Mouse (Mus musculus) midbrain, embryonic 16.5 days (tissue): Measurements from ENCODE around the gene Ddias. TPM values are rescaled to one million over a fixed set of nuclear protein-coding genes. Genes with fewer than 3 reads are reported as not detected.

Experiments
- ATAC-seq: fragments of 200-750 bp; cut with Nextera tagmentation; 2 replicates; pipeline ENCODE4 v1.8.0; 2017; ENCODE audit warnings: moderate TSS enrichment
- H3K27ac ChIP-seq: fragments of 300-500 bp; sonication (generic); 2 replicates; pipeline ENCODE4 v1.5.1; 2014; ENCODE audit warnings: mild to moderate bottlenecking, low read length, mixed read lengths
- H3K27me3 ChIP-seq: fragments of 300-500 bp; sonication (generic); 2 replicates; pipeline ENCODE4 v1.6.1; 2014; ENCODE audit warnings: low read depth, low read length, mixed read lengths; ENCODE audit not compliant: control insufficient read depth, insufficient read depth
- H3K36me3 ChIP-seq: fragments of 300-500 bp; sonication (generic); 2 replicates; pipeline ENCODE4 v1.6.1; 2014; ENCODE audit warnings: mild to moderate bottlenecking, low read length, moderate library complexity, mixed read lengths; ENCODE audit not compliant: control insufficient read depth, insufficient read depth
- H3K4me1 ChIP-seq: fragments of 300-500 bp; sonication (generic); 2 replicates; pipeline ENCODE4 v1.6.1; 2014; ENCODE audit warnings: mild to moderate bottlenecking, low read length, mixed read lengths; ENCODE audit not compliant: control insufficient read depth, insufficient read depth
- H3K4me2 ChIP-seq: fragments of 300-500 bp; sonication (generic); 2 replicates; pipeline ENCODE4 v1.6.1; 2014; ENCODE audit warnings: mild to moderate bottlenecking, low read length, mixed read lengths
- H3K4me3 ChIP-seq: fragments of 300-500 bp; sonication (generic); 2 replicates; pipeline ENCODE4 v1.5.1; 2014; ENCODE audit warnings: low read depth, mild to moderate bottlenecking, low read length, moderate library complexity, mixed read lengths
- H3K9ac ChIP-seq: fragments of 300-500 bp; sonication (generic); 2 replicates; pipeline ENCODE4 v1.6.1; 2014; ENCODE audit warnings: low read depth, low read length, mixed read lengths
- H3K9me3 ChIP-seq: fragments of 300-500 bp; sonication (generic); replicated peaks from 2 replicates; pipeline ENCODE4 v1.6.1; 2014; ENCODE audit warnings: mild to moderate bottlenecking, low read length, mixed read lengths; ENCODE audit not compliant: control insufficient read depth, poor library complexity, severe bottlenecking
- WGBS: fragments of 180-500 bp; shearing (Covaris S2); extraction: QIAGEN DNeasy Blood & Tissue Kit; methylation state at CpG from one replicate; pipeline ENCODE4 v1.1.7; 2014; 5-methylcytosine and 5-hydroxymethylcytosine counted together
- polyA plus RNA-seq: library from polyadenylated mRNA; unstranded; fragments of >200 nt; fragmentation: Nextera tagmentation; extraction: Ambion mirVana; gene quantifications from 2 replicates; pipeline ENCODE4 v1.2.1, GENCODE M21; 2015

Gene Ddias
- polyA plus RNA-seq, 1 experiment from 2014 or later, result 3.1 TPM

- Histone ChIP-seq H3K4me2 (no peak overlapping the region), H3K4me1 (no peaks in the 10 kb centered on the region), H3K9me3 (no peaks in the 10 kb centered on the region), H3K36me3 (no peaks in the 10 kb centered on the region), H3K27me3 (no peaks in the 10 kb centered on the region), H3K27ac (no peak overlapping the region), H3K9ac (no peak overlapping the region), H3K4me3 (no peak overlapping the region)
- 62% methylated on average over 1 of the region's 1 CpGs for WGBS
- no peak for ATAC-seq
Measured at GRCm38 (mm10) chr7:92890211-92890610, 16.2 kb upstream of the Ddias start.

- no peaks in the 10 kb centered on the region for H3K36me3 ChIP-seq
- no peaks in the 10 kb centered on the region for H3K4me1 ChIP-seq
- no peak overlapping the region for H3K4me3 ChIP-seq
- no peak overlapping the region for H3K27ac ChIP-seq
- ATAC-seq, result no peak
- H3K27me3 ChIP-seq, result no peaks in the 10 kb centered on the region
- 95% methylated on average over 5 of the region's 5 CpGs for WGBS
- no peak overlapping the region for H3K4me2 ChIP-seq
- no peaks in the 10 kb centered on the region for H3K9me3 ChIP-seq
- no peak overlapping the region for H3K9ac ChIP-seq
Measured at GRCm38 (mm10) chr7:92887230-92887629, 13.2 kb upstream of the Ddias start.

GRCm38 (mm10) chr7:92886801-92887200, 12.8 kb upstream of the Ddias start:
- no peak for ATAC-seq
- no peak overlapping the region for H3K27ac ChIP-seq
- WGBS, result 87% methylated on average over 7 of the region's 7 CpGs

GRCm38 (mm10) chr7:92884998-92885660, 11.1 kb upstream of the Ddias start:
- ATAC-seq, result no peak
- no peak overlapping the region for H3K9ac ChIP-seq
- H3K4me1 ChIP-seq, result no peaks in the 10 kb centered on the region
- 87% methylated on average over 6 of the region's 6 CpGs for WGBS
- H3K9me3 ChIP-seq, result no peaks in the 10 kb centered on the region
- H3K4me2 ChIP-seq, result no peak overlapping the region
- no peaks in the 10 kb centered on the region for H3K36me3 ChIP-seq
- H3K4me3 ChIP-seq, result no peak overlapping the region
- H3K27me3 ChIP-seq, result no peaks in the 10 kb centered on the region
- no peak overlapping the region for H3K27ac ChIP-seq

More at GRCm38 (mm10) chr7:92886801-92887200, 12.8 kb upstream of the Ddias start:
- Histone ChIP-seq H3K27me3 (no peaks in the 10 kb centered on the region), H3K4me3 (no peak overlapping the region), H3K9me3 (no peaks in the 10 kb centered on the region), H3K4me2 (no peak overlapping the region), H3K9ac (no peak overlapping the region), H3K4me1 (no peaks in the 10 kb centered on the region), H3K36me3 (no peaks in the 10 kb centered on the region)

- Histone ChIP-seq H3K4me1 (no peaks in the 10 kb centered on the region), H3K4me2 (no peak overlapping the region), H3K4me3 (no peak overlapping the region), H3K9me3 (no peaks in the 10 kb centered on the region), H3K36me3 (no peaks in the 10 kb centered on the region), H3K27ac (no peak overlapping the region), H3K9ac (no peak overlapping the region), H3K27me3 (no peaks in the 10 kb centered on the region)
- ATAC-seq, result no peak
- WGBS, result 82% methylated on average over 9 of the region's 9 CpGs
Measured at GRCm38 (mm10) chr7:92883850-92884716, 10.0 kb upstream of the Ddias start.

GRCm38 (mm10) chr7:92878575-92879285, 4.7 kb upstream of the Ddias start:
- Histone ChIP-seq H3K4me3 (no peak overlapping the region), H3K9ac (no peak overlapping the region), H3K4me1 (peaks cover 10% of the 10 kb centered on the region), H3K27me3 (no peaks in the 10 kb centered on the region), H3K27ac (no peak overlapping the region), H3K9me3 (no peaks in the 10 kb centered on the region), H3K36me3 (no peaks in the 10 kb centered on the region), H3K4me2 (no peak overlapping the region)
- ATAC-seq, result no peak
- WGBS, result 85% methylated on average over 7 of the region's 7 CpGs

GRCm38 (mm10) chr7:92876538-92876937, 2.5 kb upstream of the Ddias start:
- Histone ChIP-seq H3K36me3 (no peaks in the 10 kb centered on the region), H3K27me3 (no peaks in the 10 kb centered on the region), H3K4me3 (no peak overlapping the region), H3K9ac (no peak overlapping the region), H3K4me1 (peaks cover 14% of the 10 kb centered on the region), H3K4me2 (peak overlapping the region; percentile 5; the same call in 1 of the 2 replicates), H3K27ac (no peak overlapping the region), H3K9me3 (no peaks in the 10 kb centered on the region)
- WGBS, result 57% methylated on average over 7 of the region's 7 CpGs
- ATAC-seq, result no peak

GRCm38 (mm10) chr7:92876066-92876465, 2.0 kb upstream of the Ddias start:
- Histone ChIP-seq H3K4me1 (peaks cover 14% of the 10 kb centered on the region), H3K9me3 (no peaks in the 10 kb centered on the region), H3K27me3 (no peaks in the 10 kb centered on the region), H3K27ac (no peak overlapping the region; the same call in 1 of the 2 replicates), H3K4me3 (peak overlapping the region; percentile 58), H3K36me3 (no peaks in the 10 kb centered on the region), H3K4me2 (peak overlapping the region; percentile 64), H3K9ac (no peak overlapping the region)
- 41% methylated on average over 3 of the region's 3 CpGs for WGBS
- ATAC-seq, result no peak
